Mouse (Mus musculus) adrenal gland, adult 2 months (tissue): ENCODE measurements around the gene Gm32687. TPM values are rescaled to one million over a fixed set of nuclear protein-coding genes. Genes with fewer than 3 reads are reported as not detected.
"Not testable (repeated sequence)": the region's sequence is repeated elsewhere in the genome, so short reads cannot be mapped to it uniquely, and the experiment has no call there.

Experiments
- DNase-seq: peaks from one replicate; pipeline ENCODE4 v3.0.0; 2021
- long read RNA-seq: library from polyadenylated mRNA; stranded (forward); transcript quantifications from one replicate; pipeline ENCODE4 v2.0.0, GENCODE M21; 2021
- polyA plus RNA-seq: library from polyadenylated mRNA; depleted of rRNA; stranded (reverse); fragments of >200 nt; gene quantifications from 2 replicates; pipeline ENCODE4 v1.2.3, GENCODE M21; 2012; rRNA removed
- total RNA-seq, 2 experiments: library from RNA; stranded (reverse); gene quantifications; 2 replicates each; pipeline ENCODE4 v1.2.3; 2021

Gm32687 gene
- total RNA-seq (1 to 10 TPM; 1.0 to 1.7 TPM), polyA plus RNA-seq (0.07 and 0.10 TPM in 2 replicates)
- long read RNA-seq, partial matches to known transcripts, result 0 of 1 reads
- long read RNA-seq, other reads (novel, unspliced or antisense), result 0 of 1 reads

DNA sequence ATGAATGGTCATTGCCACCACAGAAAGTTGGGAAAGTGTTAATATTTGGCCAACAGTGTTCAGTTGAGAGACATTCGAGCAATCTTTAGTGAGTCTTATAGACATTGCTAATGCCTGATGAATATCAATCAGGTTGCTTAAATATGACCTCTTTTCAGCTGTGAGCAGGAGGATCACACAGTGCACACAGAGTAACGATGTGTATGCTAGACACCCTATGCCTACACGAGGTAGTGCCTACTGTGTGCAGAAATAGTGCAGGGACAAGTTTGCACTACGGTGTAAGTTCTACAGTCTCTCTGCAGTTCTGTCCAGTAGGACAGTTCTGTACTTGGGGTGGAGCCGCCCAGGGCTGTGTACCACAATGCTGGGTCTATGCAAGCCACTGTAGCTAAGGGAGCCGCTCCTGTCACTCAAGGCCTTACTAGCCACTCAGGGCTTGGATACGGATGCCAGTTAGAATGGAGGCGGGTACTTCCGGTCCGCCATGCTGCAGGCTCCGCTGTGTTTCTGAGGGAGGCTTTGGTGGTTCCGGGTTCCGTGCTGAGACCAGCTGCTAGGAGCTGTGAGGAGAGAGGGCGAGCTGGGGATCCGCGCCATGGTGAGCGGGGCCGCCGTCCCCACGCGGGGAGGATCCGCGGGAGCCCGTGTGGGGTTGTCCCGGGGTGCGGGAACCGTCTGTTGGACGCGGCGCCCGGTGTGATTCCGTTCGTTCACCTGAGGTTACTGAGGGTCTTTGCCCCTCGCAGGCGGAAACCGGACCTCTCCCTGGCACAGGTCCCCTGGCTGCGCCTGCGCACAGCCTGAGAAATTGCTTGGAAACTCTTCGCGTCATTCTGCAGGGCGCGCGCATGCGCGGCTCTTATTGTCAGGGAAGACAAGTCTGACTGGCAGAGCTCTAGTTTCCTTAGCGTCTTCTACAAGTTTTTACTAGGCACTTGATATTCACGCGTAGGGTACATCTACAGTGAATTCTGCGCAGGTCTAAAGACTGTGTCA is at the start of gene Gm32687:
Gene Gm32687 (plus strand): TSS at position 526 of the 999 bp plus-strand sequence.
- peak; percentile 7 for DNase-seq

DNA sequence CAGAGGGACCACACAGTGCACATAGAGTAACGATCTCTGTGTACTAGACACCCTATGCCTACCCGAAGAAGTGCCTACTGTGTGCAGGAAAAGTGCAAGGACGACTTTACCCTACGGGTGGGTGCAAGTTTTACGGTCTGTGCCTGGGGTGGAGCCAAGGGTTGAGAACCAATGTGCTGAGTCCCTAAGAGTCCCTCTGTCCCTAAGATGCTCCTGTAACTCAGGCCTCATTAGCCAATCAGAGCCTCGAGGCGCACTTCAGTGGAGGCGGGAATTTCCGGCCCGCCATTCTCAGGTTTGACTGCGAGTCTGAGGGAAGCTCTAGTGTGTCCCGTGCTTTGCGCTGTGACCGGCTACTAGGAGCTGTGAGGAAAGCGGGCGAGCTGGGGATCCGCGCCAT is 17.5 kb upstream of the Gm32687 start:
- DNase-seq, result not testable (repeated sequence)

DNA sequence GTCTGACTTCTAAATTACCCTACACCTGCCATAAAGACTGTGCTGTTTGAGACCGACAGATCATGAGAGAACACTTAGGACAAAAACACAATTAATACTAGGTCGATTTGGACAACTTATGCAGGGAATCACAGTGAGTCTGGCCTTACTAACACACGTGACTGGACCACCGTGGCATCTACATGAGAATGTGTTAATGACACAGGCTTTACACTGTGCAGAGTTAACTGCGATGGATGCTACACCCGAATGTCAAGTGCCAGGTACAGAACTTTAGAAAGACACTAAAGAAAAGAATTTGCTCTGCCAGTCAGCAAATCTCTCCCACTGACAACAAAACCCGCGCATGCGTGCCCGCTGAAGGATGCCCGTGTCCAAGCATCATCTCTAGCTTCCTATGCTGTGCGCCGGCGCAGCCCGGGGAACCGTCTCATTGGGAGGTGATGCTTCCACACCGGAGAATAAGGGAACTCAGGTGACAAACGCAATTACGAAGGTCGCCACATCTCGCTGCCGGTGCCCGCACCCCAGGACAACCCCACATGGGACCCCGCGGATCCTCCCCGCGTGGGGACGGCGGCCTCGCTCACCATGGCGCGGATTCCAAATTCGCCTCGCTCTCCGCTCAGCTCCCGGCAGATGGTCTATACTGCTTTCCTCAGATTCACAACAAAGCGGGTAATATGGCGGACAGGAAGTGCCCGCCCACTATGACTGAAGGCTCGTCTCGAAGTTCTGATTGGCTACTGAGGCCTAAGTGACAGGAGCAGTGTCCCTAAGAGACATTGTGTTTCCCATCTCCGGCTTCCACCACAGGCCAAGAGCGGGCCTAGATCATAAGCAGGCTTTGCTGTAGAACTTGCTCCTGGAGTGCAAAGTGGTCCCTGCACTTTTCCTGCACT is 66.4 kb downstream of the Gm32687 start, which contains the start of gene Zfp781:
Gene Zfp781 (minus strand): TSS at position 639 of the 902 bp plus-strand sequence.
- DNase-seq, result not testable (repeated sequence)

Other genes starting within 250 kb of the Gm32687 start
- gene Sirt6, start 236.1 kb upstream of the Gm32687 start, total RNA-seq, result 10 to 100 TPM; 16.0 to 18.3 TPM
- gene Sirt6, start 236.1 kb upstream of the Gm32687 start, polyA plus RNA-seq, result 52.3 and 59.9 TPM in 2 replicates
- gene Ankrd24, start 235.4 kb upstream of the Gm32687 start, total RNA-seq, result 10 to 100 TPM; 20.0 to 23.7 TPM
- 91.0 and 112 TPM in 2 replicates for gene Ankrd24, start 235.4 kb upstream of the Gm32687 start, polyA plus RNA-seq
- gene Gm10778, start 214.9 kb upstream of the Gm32687 start, total RNA-seq, result 1 to 10 TPM; 2.1 to 3.1 TPM
- gene Gm10778, start 214.9 kb upstream of the Gm32687 start, polyA plus RNA-seq, result 0.09 and 0.11 TPM in 2 replicates
- gene Zfp433, start 159.1 kb upstream of the Gm32687 start, total RNA-seq, result 1 to 10 TPM; 5.4 to 6.8 TPM
- gene Zfp433, start 159.1 kb upstream of the Gm32687 start, polyA plus RNA-seq, result not detected in 2 replicates
- 1 to 10 TPM; 1.3 to 2.9 TPM for gene Gm3055, start 92.8 kb upstream of the Gm32687 start, total RNA-seq
- 0.02 and 0.04 TPM in 2 replicates for gene Gm3055, start 92.8 kb upstream of the Gm32687 start, polyA plus RNA-seq
- 1 to 10 TPM in 1 of 2 experiments, under 1 TPM in 1; 0.72 to 2.7 TPM for gene Gm4767, start 51.7 kb upstream of the Gm32687 start, total RNA-seq
- not detected in 2 replicates for gene Gm4767, start 51.7 kb upstream of the Gm32687 start, polyA plus RNA-seq
- 1 to 10 TPM; 1.0 to 1.8 TPM for gene Zfp781, start 66.5 kb downstream of the Gm32687 start, total RNA-seq
- gene Zfp781, start 66.5 kb downstream of the Gm32687 start, polyA plus RNA-seq, result not detected in 2 replicates
- gene Zfp873, start 184.2 kb downstream of the Gm32687 start, total RNA-seq, result 1 to 10 TPM; 4.4 to 6.4 TPM
- 0.25 and 0.33 TPM in 2 replicates for gene Zfp873, start 184.2 kb downstream of the Gm32687 start, polyA plus RNA-seq
- gene BC024063, start 219.4 kb downstream of the Gm32687 start, total RNA-seq, result 1 to 10 TPM; 2.4 to 4.3 TPM
- gene BC024063, start 219.4 kb downstream of the Gm32687 start, polyA plus RNA-seq, result not detected in 2 replicates